Mouse (Mus musculus) liver, embryonic 11.5 days (tissue): ENCODE data around the gene Golga5. TPM values are rescaled to one million over a fixed set of nuclear protein-coding genes. Genes with fewer than 3 reads are reported as not detected.

Experiments used
- ATAC-seq: fragments of 200-750 bp; cut with Nextera tagmentation; replicated peaks from 2 replicates; pipeline ENCODE4 v1.8.0; 2017; ENCODE audit warnings: moderate number of reproducible peaks, mild to moderate bottlenecking, moderate TSS enrichment, moderate library complexity; ENCODE audit not compliant: low FRiP score
- DNase-seq: peaks from one replicate; pipeline ENCODE4 v3.0.0-alpha.2; 2017; ENCODE audit warnings: low spot score
- H3K27ac ChIP-seq: fragments of 300-500 bp; sonication (generic); 2 replicates; pipeline ENCODE4 v1.5.1; 2014; ENCODE audit warnings: mild to moderate bottlenecking, low read depth, low read length, control low read depth
- H3K27me3 ChIP-seq: fragments of 300-500 bp; sonication (generic); replicated peaks from 2 replicates; pipeline ENCODE4 v1.6.1; 2014; ENCODE audit warnings: low read length, mixed read lengths; ENCODE audit not compliant: control insufficient read depth, insufficient read depth
- H3K36me3 ChIP-seq: fragments of 300-500 bp; sonication (generic); 2 replicates; pipeline ENCODE4 v1.6.1; 2014; ENCODE audit warnings: mild to moderate bottlenecking, low read length, moderate library complexity, mixed read lengths; ENCODE audit not compliant: control insufficient read depth, insufficient read depth
- H3K4me1 ChIP-seq: fragments of 300-500 bp; sonication (generic); replicated peaks from 2 replicates; pipeline ENCODE4 v1.6.1; 2014; ENCODE audit warnings: low read length, mixed read lengths; ENCODE audit not compliant: control insufficient read depth, insufficient read depth
- H3K4me2 ChIP-seq: fragments of 300-500 bp; sonication (generic); 2 replicates; pipeline ENCODE4 v1.6.1; 2014; ENCODE audit warnings: mild to moderate bottlenecking, control low read depth, moderate library complexity
- H3K4me3 ChIP-seq: fragments of 300-500 bp; sonication (generic); 2 replicates; pipeline ENCODE4 v1.5.1; 2014; ENCODE audit warnings: low read depth, low read length, control low read depth
- H3K9ac ChIP-seq: fragments of 300-500 bp; sonication (generic); 2 replicates; pipeline ENCODE4 v1.6.1; 2014; ENCODE audit warnings: low read depth, low read length, control low read depth
- H3K9me3 ChIP-seq: fragments of 300-500 bp; sonication (generic); 2 replicates; pipeline ENCODE4 v1.6.1; 2016; ENCODE audit warnings: low read length, inconsistent platforms, mixed read lengths; ENCODE audit not compliant: control insufficient read depth
- WGBS: fragments of 180-500 bp; shearing (Covaris S2); extraction: QIAGEN DNeasy Blood & Tissue Kit; methylation state at CpG from one replicate; pipeline ENCODE4 v1.1.7; 2014; 5-methylcytosine and 5-hydroxymethylcytosine counted together
- polyA plus RNA-seq: library from polyadenylated mRNA; unstranded; fragments of >200 nt; fragmentation: Nextera tagmentation; extraction: Ambion mirVana; gene quantifications from 2 replicates; pipeline ENCODE4 v1.2.1, GENCODE M21; 2014

Gene Golga5
- 24.7 and 27.5 TPM in 2 replicates for polyA plus RNA-seq

GRCm38 (mm10) chr12:102468894-102469764 lies at the start of gene Golga5:
Gene Golga5 (plus strand): TSS chr12:102469135.
- Histone ChIP-seq H3K9me3 (no peaks in the 10 kb centered on the region), H3K4me2 (peak within 1 kb of the TSS; percentile 73), H3K4me1 (peaks cover 3% of the 10 kb centered on the region), H3K36me3 (peaks cover 8% of the 10 kb centered on the region; the same call in 1 of the 2 replicates), H3K4me3 (peak within 1 kb of the TSS; percentile 87), H3K27ac (peak within 1 kb of the TSS; percentile 60; the same call in 1 of the 2 replicates), H3K9ac (peak within 1 kb of the TSS; percentile 82), H3K27me3 (no peaks in the 10 kb centered on the region)
- WGBS: under 1% methylated on average over 85 of the region's 86 CpGs
- DNase-seq (peak; percentile 95), ATAC-seq (peak; percentile 99)

DNA sequence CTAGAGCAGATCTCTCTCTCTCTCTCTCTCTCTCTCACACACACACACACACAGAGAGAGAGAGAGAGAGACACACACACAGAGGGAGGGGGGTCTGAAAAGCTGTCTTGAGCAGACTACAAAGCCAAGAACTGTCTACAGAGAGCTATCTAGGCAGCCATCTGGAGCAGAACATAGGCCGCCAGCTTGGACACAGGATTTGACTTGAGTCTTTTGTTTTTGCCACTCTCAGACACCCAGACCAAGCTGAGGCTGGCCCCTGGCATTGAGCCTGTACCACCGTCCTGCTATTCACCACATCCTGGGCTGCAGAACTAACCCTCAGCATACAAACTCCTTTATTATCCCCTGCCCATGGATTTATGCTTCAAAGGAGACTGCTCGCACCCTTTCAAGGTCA lies 49.4 kb upstream of the Golga5 start:
- Histone ChIP-seq H3K36me3 (no peaks in the 10 kb centered on the region), H3K27ac (no peak overlapping the region), H3K4me3 (no peak overlapping the region), H3K9me3 (no peaks in the 10 kb centered on the region), H3K4me1 (peaks cover 12% of the 10 kb centered on the region), H3K4me2 (no peak overlapping the region), H3K9ac (no peak overlapping the region), H3K27me3 (no peaks in the 10 kb centered on the region)
- DNase-seq (no peak), ATAC-seq (no peak; the same call in 1 of the 2 replicates)
- 53% methylated on average over 3 of the region's 3 CpGs for WGBS

- Histone ChIP-seq H3K36me3 (no peaks in the 10 kb centered on the region), H3K9me3 (no peaks in the 10 kb centered on the region), H3K4me3 (no peak overlapping the region), H3K9ac (no peak overlapping the region), H3K4me1 (peaks cover 12% of the 10 kb centered on the region), H3K27me3 (no peaks in the 10 kb centered on the region), H3K27ac (no peak overlapping the region), H3K4me2 (0 out of 2 replicates have a peak overlapping the region, but pooled peaks have one; percentile 2)
- DNase-seq (no peak), ATAC-seq (peak; percentile 78)
- 51% methylated on average over 10 of the region's 10 CpGs for WGBS
Observed at GRCm38 (mm10) chr12:102420168-102420890, 48.6 kb upstream of the Golga5 start.

GRCm38 (mm10) chr12:102422065-102422464 lies 46.9 kb upstream of the Golga5 start:
- peaks cover 14% of the 10 kb centered on the region for H3K4me1 ChIP-seq
- H3K36me3 ChIP-seq: no peaks in the 10 kb centered on the region
- no peak for ATAC-seq
- no peaks in the 10 kb centered on the region for H3K27me3 ChIP-seq
- DNase-seq: no peak
- no peak overlapping the region for H3K4me2 ChIP-seq
- WGBS: 74% methylated on average over 6 of the region's 6 CpGs
- H3K4me3 ChIP-seq: no peak overlapping the region
- no peak overlapping the region for H3K27ac ChIP-seq
- H3K9me3 ChIP-seq: no peaks in the 10 kb centered on the region
- no peak overlapping the region for H3K9ac ChIP-seq

DNA sequence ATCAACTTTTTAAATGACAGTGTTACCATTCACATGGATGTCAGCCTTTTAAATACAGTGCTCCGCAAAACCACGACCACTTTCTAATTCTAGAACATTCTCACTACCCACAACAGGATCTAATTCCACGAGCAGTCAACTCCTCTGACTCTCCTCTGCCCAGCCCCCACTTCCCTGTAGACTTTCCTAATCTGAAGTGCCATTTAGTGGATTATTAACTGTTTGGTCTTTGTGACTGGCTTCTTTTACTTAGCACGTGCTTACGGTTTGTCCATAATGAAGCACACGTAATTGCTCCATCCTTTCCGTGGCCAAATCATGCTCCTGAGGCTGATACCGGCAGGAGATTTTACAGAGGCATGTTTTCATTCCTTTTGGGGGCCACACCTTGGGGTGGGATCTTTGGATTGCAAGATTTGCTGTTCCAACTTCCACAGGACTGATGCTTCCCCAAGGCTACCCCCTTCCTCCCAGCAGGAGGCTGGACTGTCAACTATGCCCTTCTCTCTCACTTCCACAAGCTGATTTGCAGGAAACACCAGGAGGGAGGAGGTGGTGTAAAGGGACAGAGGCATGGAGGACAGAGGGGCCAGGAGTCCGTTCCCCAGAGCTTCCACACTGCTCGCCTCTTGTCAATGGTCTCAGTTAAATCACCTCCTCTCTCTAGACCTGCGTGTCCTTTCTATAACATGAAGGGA lies 46.2 kb upstream of the Golga5 start:
- H3K9me3 ChIP-seq: no peaks in the 10 kb centered on the region
- no peak overlapping the region for H3K9ac ChIP-seq
- peaks cover 14% of the 10 kb centered on the region for H3K4me1 ChIP-seq
- no peaks in the 10 kb centered on the region for H3K27me3 ChIP-seq
- no peak overlapping the region for H3K27ac ChIP-seq
- H3K4me2 ChIP-seq: no peak overlapping the region
- ATAC-seq (no peak), DNase-seq (no peak)
- 80% methylated on average over 11 of the region's 11 CpGs for WGBS
- no peak overlapping the region for H3K4me3 ChIP-seq
- H3K36me3 ChIP-seq: no peaks in the 10 kb centered on the region

- Histone ChIP-seq H3K27me3 (no peaks in the 10 kb centered on the region), H3K4me1 (peaks cover 14% of the 10 kb centered on the region), H3K9ac (no peak overlapping the region), H3K9me3 (no peaks in the 10 kb centered on the region), H3K27ac (no peak overlapping the region), H3K4me2 (no peak overlapping the region), H3K36me3 (no peaks in the 10 kb centered on the region), H3K4me3 (no peak overlapping the region)
- ATAC-seq (no peak), DNase-seq (no peak)
- WGBS: 85% methylated on average over 8 of the region's 8 CpGs
Observed at GRCm38 (mm10) chr12:102423625-102424024, 45.3 kb upstream of the Golga5 start.

DNA sequence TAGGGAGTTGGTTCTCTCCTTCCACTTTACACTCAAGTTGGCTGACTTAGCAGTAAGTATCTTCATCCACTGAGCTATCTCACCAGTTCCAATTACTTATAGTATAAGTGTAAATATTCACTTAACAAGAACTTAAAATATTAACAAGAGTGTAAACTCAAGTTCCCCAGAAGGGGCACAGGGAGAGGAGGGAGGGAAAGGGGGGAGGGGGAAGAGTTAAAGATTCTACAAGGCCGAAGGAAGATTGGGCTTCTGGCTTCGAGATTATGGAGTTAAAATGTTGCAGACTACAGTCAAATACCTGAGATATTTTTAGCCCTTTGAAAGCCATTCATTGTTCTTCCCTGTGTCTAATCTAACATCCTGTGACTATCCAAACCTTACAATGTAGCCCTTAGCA lies 44.5 kb upstream of the Golga5 start:
- ATAC-seq (no peak), DNase-seq (no peak)
- Histone ChIP-seq H3K27me3 (no peaks in the 10 kb centered on the region), H3K4me1 (peaks cover 13% of the 10 kb centered on the region), H3K9ac (no peak overlapping the region), H3K36me3 (no peaks in the 10 kb centered on the region), H3K9me3 (no peaks in the 10 kb centered on the region), H3K4me2 (no peak overlapping the region), H3K4me3 (no peak overlapping the region), H3K27ac (no peak overlapping the region)
- 41% methylated on average over 2 of the region's 2 CpGs for WGBS

GRCm38 (mm10) chr12:102425048-102425578 lies 43.8 kb upstream of the Golga5 start:
- Histone ChIP-seq H3K4me2 (no peak overlapping the region), H3K27ac (no peak overlapping the region), H3K9ac (no peak overlapping the region), H3K4me1 (peaks cover 10% of the 10 kb centered on the region), H3K27me3 (no peaks in the 10 kb centered on the region), H3K36me3 (no peaks in the 10 kb centered on the region), H3K9me3 (no peaks in the 10 kb centered on the region), H3K4me3 (no peak overlapping the region)
- DNase-seq (no peak), ATAC-seq (no peak; the same call in 1 of the 2 replicates)
- 81% methylated on average over 4 of the region's 4 CpGs for WGBS
